Mouse (Mus musculus): ENCODE data around the gene Pigz. TPM values are rescaled to one million over a fixed set of nuclear protein-coding genes. Genes with fewer than 3 reads are reported as not detected.

Pigz gene
- polyA plus RNA-seq, 1 experiment from 2014 or later, result 2.4 TPM

GRCm38 (mm10) chr16:31963224-31963623 is 29.6 kb downstream of the Pigz start:
- 85% methylated on average over 7 of the region's 7 CpGs for WGBS
- H3K4me3 ChIP-seq, result no peak overlapping the region
- no peak overlapping the region for H3K9ac ChIP-seq
- no peaks in the 10 kb centered on the region for H3K4me1 ChIP-seq
- H3K9me3 ChIP-seq (replicated peaks), result no peaks in the 10 kb centered on the region
- no peak for ATAC-seq
- peak overlapping the region; percentile 41 for H3K27ac ChIP-seq
- H3K27me3 ChIP-seq, result no peaks in the 10 kb centered on the region
- H3K36me3 ChIP-seq (ENCODE audit: poor library complexity, severe bottlenecking), result peaks cover 85% of the 10 kb centered on the region
- H3K4me2 ChIP-seq, result no peak overlapping the region

GRCm38 (mm10) chr16:31975258-31975657 is 41.6 kb downstream of the Pigz start:
- H3K9me3 ChIP-seq (replicated peaks), result no peaks in the 10 kb centered on the region
- no peaks in the 10 kb centered on the region for H3K27me3 ChIP-seq
- no peak overlapping the region for H3K9ac ChIP-seq
- peaks cover 62% of the 10 kb centered on the region for H3K36me3 ChIP-seq (ENCODE audit: poor library complexity, severe bottlenecking)
- no peak overlapping the region for H3K27ac ChIP-seq
- H3K4me1 ChIP-seq, result no peaks in the 10 kb centered on the region
- no peak overlapping the region for H3K4me3 ChIP-seq
- 94% methylated on average over 4 of the region's 4 CpGs for WGBS
- no peak overlapping the region for H3K4me2 ChIP-seq
- ATAC-seq, result no peak

- no peak for ATAC-seq
- Histone ChIP-seq H3K27me3 (no peaks in the 10 kb centered on the region), H3K4me1 (no peaks in the 10 kb centered on the region), H3K4me3 (no peak overlapping the region), H3K27ac (no peak overlapping the region), H3K9ac (no peak overlapping the region), H3K9me3 (replicated peaks) (no peaks in the 10 kb centered on the region), H3K4me2 (no peak overlapping the region), H3K36me3 (ENCODE audit: poor library complexity, severe bottlenecking) (peaks cover 61% of the 10 kb centered on the region)
- 98% methylated on average over 3 of the region's 3 CpGs for whole genome bisulfite sequencing
Observed at GRCm38 (mm10) chr16:31979501-31979900, 45.9 kb downstream of the Pigz start.

GRCm38 (mm10) chr16:31980946-31981345 is 47.3 kb downstream of the Pigz start:
- no peak overlapping the region for H3K4me3 ChIP-seq
- H3K4me2 ChIP-seq, result no peak overlapping the region
- H3K36me3 ChIP-seq (ENCODE audit: poor library complexity, severe bottlenecking), result peaks cover 59% of the 10 kb centered on the region
- no peaks in the 10 kb centered on the region for H3K4me1 ChIP-seq
- WGBS, result 77% methylated on average over 5 of the region's 5 CpGs
- no peaks in the 10 kb centered on the region for H3K9me3 ChIP-seq (replicated peaks)
- ATAC-seq, result no peak
- H3K27me3 ChIP-seq, result no peaks in the 10 kb centered on the region
- H3K27ac ChIP-seq, result no peak overlapping the region
- no peak overlapping the region for H3K9ac ChIP-seq

- Histone ChIP-seq H3K9ac (no peak overlapping the region), H3K27me3 (no peaks in the 10 kb centered on the region), H3K4me2 (no peak overlapping the region), H3K4me1 (no peaks in the 10 kb centered on the region), H3K36me3 (ENCODE audit: poor library complexity, severe bottlenecking) (peaks cover 49% of the 10 kb centered on the region), H3K4me3 (no peak overlapping the region), H3K27ac (no peak overlapping the region), H3K9me3 (replicated peaks) (no peaks in the 10 kb centered on the region)
- ATAC-seq, result no peak
- WGBS, result 48% methylated on average over 1 of the region's 1 CpGs
Observed at GRCm38 (mm10) chr16:31992039-31992438, 58.4 kb downstream of the Pigz start.

GRCm38 (mm10) chr16:31993195-31993594 is 59.5 kb downstream of the Pigz start:
- H3K36me3 ChIP-seq (ENCODE audit: poor library complexity, severe bottlenecking), result peaks cover 41% of the 10 kb centered on the region
- H3K9ac ChIP-seq, result no peak overlapping the region
- H3K4me2 ChIP-seq, result no peak overlapping the region
- no peaks in the 10 kb centered on the region for H3K27me3 ChIP-seq
- H3K9me3 ChIP-seq (replicated peaks), result no peaks in the 10 kb centered on the region
- WGBS, result over 99% methylated on average over 4 of the region's 4 CpGs
- ATAC-seq, result no peak
- H3K4me1 ChIP-seq, result no peaks in the 10 kb centered on the region
- no peak overlapping the region for H3K4me3 ChIP-seq
- no peak overlapping the region for H3K27ac ChIP-seq

- Histone ChIP-seq H3K4me1 (no peaks in the 10 kb centered on the region), H3K36me3 (ENCODE audit: poor library complexity, severe bottlenecking) (peaks cover 37% of the 10 kb centered on the region), H3K27me3 (no peaks in the 10 kb centered on the region), H3K9me3 (replicated peaks) (no peaks in the 10 kb centered on the region), H3K27ac (no peak overlapping the region), H3K4me2 (no peak overlapping the region), H3K9ac (no peak overlapping the region), H3K4me3 (no peak overlapping the region)
- no peak for ATAC-seq
Observed at GRCm38 (mm10) chr16:31993946-31994345, 60.3 kb downstream of the Pigz start.

Small RNAs within 50 kb of the gene (microRNA-seq; reads per million reads assigned to microRNA genes)
- gene Gm26269, result not detected

Other genes starting within 250 kb of the Pigz start
- 0.09 and 0.16 TPM in 2 replicates for gene Meltf, start 55.0 kb upstream of the Pigz start, polyA plus RNA-seq (2015; fragmentation: Nextera tagmentation; extraction: Ambion mirVana)
- gene 0610012G03Rik, start 14.6 kb downstream of the Pigz start, polyA plus RNA-seq (2015; fragmentation: Nextera tagmentation; extraction: Ambion mirVana), result 99.7 and 103 TPM in 2 replicates
- gene Ncbp2, start 14.7 kb downstream of the Pigz start, polyA plus RNA-seq (2015; fragmentation: Nextera tagmentation; extraction: Ambion mirVana), result 121 TPM in 2 replicates
- gene Senp5, start 69.4 kb downstream of the Pigz start, polyA plus RNA-seq (2015; fragmentation: Nextera tagmentation; extraction: Ambion mirVana), result 17.1 and 19.5 TPM in 2 replicates
- gene Pak2, start 145.5 kb downstream of the Pigz start, polyA plus RNA-seq (2015; fragmentation: Nextera tagmentation; extraction: Ambion mirVana), result 42.5 and 45.4 TPM in 2 replicates
- gene Pigx, start 165.9 kb downstream of the Pigz start, polyA plus RNA-seq (2015; fragmentation: Nextera tagmentation; extraction: Ambion mirVana), result 148 and 158 TPM in 2 replicates
- 39.5 and 44.3 TPM in 2 replicates for gene Cep19, start 165.9 kb downstream of the Pigz start, polyA plus RNA-seq (2015; fragmentation: Nextera tagmentation; extraction: Ambion mirVana)
- 6.7 and 7.2 TPM in 2 replicates for gene Nrros, start 231.7 kb downstream of the Pigz start, polyA plus RNA-seq (2015; fragmentation: Nextera tagmentation; extraction: Ambion mirVana)
- gene Bex6, start 246.0 kb downstream of the Pigz start, polyA plus RNA-seq (2015; fragmentation: Nextera tagmentation; extraction: Ambion mirVana), result not detected in 2 replicates

Measured in forebrain, embryonic 13.5 days (tissue).